Comparison of ENCODE assay signal across 19 mouse cellular contexts in the genomic region with DNA sequence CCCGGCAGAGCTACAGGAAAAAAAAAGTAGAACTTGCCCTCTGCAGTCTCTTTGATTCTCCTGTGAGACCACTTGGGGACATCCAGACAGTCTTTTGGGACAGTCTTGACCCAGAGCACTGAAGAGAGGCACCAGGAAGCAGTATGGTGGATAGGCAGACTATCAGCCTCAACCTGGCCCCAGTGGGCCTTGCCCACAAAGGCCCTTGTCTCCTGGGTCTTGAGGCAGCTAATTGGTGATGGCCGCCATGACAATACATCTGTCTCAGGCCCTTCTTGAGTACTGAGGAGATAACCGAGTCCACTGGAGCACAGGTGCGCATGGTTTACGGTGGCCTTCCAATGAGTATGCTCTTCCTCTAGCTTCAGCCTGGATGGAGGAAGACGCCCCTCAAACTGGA.
DNase-seq lines count a peak whose midpoint lies in the region; ATAC-seq and TF ChIP-seq lines count a peak whose summit lies in the region.
"Had no signal": no experiment of that assay in that cellular context is flagged by ENCODE, and none has a peak within 500 bp of the region (broad histone marks: within the 10 kb centered on the region; RNA-seq: fewer than 3 reads in every experiment).

No protein-coding gene starts in this region.

- H3K27me3 ChIP-seq in forebrain, embryonic 10.5 days (ENCODE audit: poor library complexity, severe bottlenecking) = no peaks in the 10 kb centered on the region
- H3K27me3 ChIP-seq in forebrain, embryonic 14.5 days (replicated peaks; ENCODE audit: control insufficient read depth, insufficient read depth, low read length) = no peaks in the 10 kb centered on the region
- H3K27me3 ChIP-seq in heart, embryonic 14.5 days (ENCODE audit: control insufficient read depth, insufficient read depth, low read length) = no peaks in the 10 kb centered on the region
- H3K27me3 ChIP-seq in thymus, adult 2 months (ENCODE audit: control insufficient read depth, insufficient read depth, low read length) = no peaks in the 10 kb centered on the region
- no peaks in the 10 kb centered on the region for H3K27me3 ChIP-seq in embryonic facial prominence, embryonic 15.5 days
- H3K27me3 ChIP-seq: limb, embryonic 13.5 days; liver, embryonic 13.5 days; midbrain, embryonic 12.5 days; stomach, embryonic 15.5 days had no signal

- no peak overlapping the region for H3K9ac ChIP-seq in forebrain, embryonic 14.5 days (ENCODE audit: low read length)
- H3K9ac ChIP-seq in heart, embryonic 14.5 days (ENCODE audit: low read length) = no peak overlapping the region
- no peak overlapping the region for H3K9ac ChIP-seq in embryonic facial prominence, embryonic 15.5 days
- H3K9ac ChIP-seq: forebrain, postnatal 0 days; limb, embryonic 13.5 days; liver, embryonic 13.5 days; midbrain, embryonic 12.5 days; stomach, embryonic 15.5 days had no signal

- no peaks in the 10 kb centered on the region for H3K36me3 ChIP-seq in forebrain, embryonic 10.5 days (replicated peaks)
- no peaks in the 10 kb centered on the region for H3K36me3 ChIP-seq in forebrain, embryonic 14.5 days (ENCODE audit: control insufficient read depth, insufficient read depth, low read length)
- H3K36me3 ChIP-seq in heart, embryonic 14.5 days (ENCODE audit: control insufficient read depth, insufficient read depth, low read length) = no peaks in the 10 kb centered on the region
- H3K36me3 ChIP-seq in thymus, adult 2 months (ENCODE audit: control insufficient read depth, insufficient read depth, low read length) = no peaks in the 10 kb centered on the region
- no peaks in the 10 kb centered on the region for H3K36me3 ChIP-seq in embryonic facial prominence, embryonic 15.5 days
- H3K36me3 ChIP-seq: limb, embryonic 13.5 days; liver, embryonic 13.5 days; midbrain, embryonic 12.5 days; stomach, embryonic 15.5 days had no signal

- no peak for DNase-seq in forebrain, embryonic 10.5 days (ENCODE audit: extremely low spot score, low spot score)
- no peak for DNase-seq in forebrain, embryonic 14.5 days (ENCODE audit: low spot score)
- no peak for DNase-seq in heart, postnatal 14 days
- no peak for DNase-seq in thymus, adult 2 months
- DNase-seq in thymus, postnatal 10 days (ENCODE audit: low spot score in 2 of 2) = no peak
- DNase-seq in adrenal gland, adult (ENCODE audit: inconsistent age in 2 of 2, low spot score in 1 of 2) = no peak
- DNase-seq: adrenal gland, postnatal 36 days; cerebellum, adult 9-10 months; forebrain, postnatal 0 days; kidney, postnatal 25 days; liver, embryonic 13.5 days; lung, adult 2 months had no signal

- H3K4me1 ChIP-seq in forebrain, embryonic 10.5 days = peaks cover 15% of the 10 kb centered on the region
- no peaks in the 10 kb centered on the region for H3K4me1 ChIP-seq in forebrain, embryonic 14.5 days (ENCODE audit: control insufficient read depth, insufficient read depth, low read length)
- H3K4me1 ChIP-seq in heart, embryonic 14.5 days (ENCODE audit: control insufficient read depth in 2 of 2, insufficient read depth in 2 of 2, low read length in 2 of 2) = peaks cover 21% of the 10 kb centered on the region in 2 experiments
- H3K4me1 ChIP-seq in thymus, adult 2 months (replicated peaks; ENCODE audit: control insufficient read depth, insufficient read depth, low read length) = peaks cover 63% of the 10 kb centered on the region
- H3K4me1 ChIP-seq in embryonic facial prominence, embryonic 15.5 days = peaks cover 25% of the 10 kb centered on the region
- H3K4me1 ChIP-seq: liver, embryonic 13.5 days; midbrain, embryonic 12.5 days; stomach, embryonic 15.5 days had no signal

- peak overlapping the region; percentile 41; the same call in 1 of the 2 replicates for H3K27ac ChIP-seq in forebrain, embryonic 10.5 days
- no peak overlapping the region for H3K27ac ChIP-seq in forebrain, embryonic 14.5 days (ENCODE audit: low read depth, low read length)
- peak overlapping the region; percentile 2 to 70; a peak in 2 of 4 replicates for H3K27ac ChIP-seq in heart, embryonic 14.5 days (replicated peaks in 1 of 2; ENCODE audit: control insufficient read depth in 1 of 2, insufficient read depth in 1 of 2, low read depth in 2 of 2, low read length in 2 of 2)
- H3K27ac ChIP-seq in thymus, adult 2 months (ENCODE audit: control insufficient read depth, insufficient read depth, low read length) = peak overlapping the region; percentile 73
- no peak overlapping the region for H3K27ac ChIP-seq in embryonic facial prominence, embryonic 15.5 days (replicated peaks)
- H3K27ac ChIP-seq: liver, embryonic 13.5 days; midbrain, embryonic 12.5 days; stomach, embryonic 15.5 days had no signal

- no peaks in the 10 kb centered on the region for H3K9me3 ChIP-seq in forebrain, embryonic 10.5 days
- H3K9me3 ChIP-seq in forebrain, embryonic 14.5 days (replicated peaks; ENCODE audit: control insufficient read depth, low read length) = no peaks in the 10 kb centered on the region
- H3K9me3 ChIP-seq in heart, embryonic 14.5 days (ENCODE audit: control insufficient read depth, low read length) = no peaks in the 10 kb centered on the region
- no peaks in the 10 kb centered on the region for H3K9me3 ChIP-seq in embryonic facial prominence, embryonic 15.5 days (replicated peaks)
- H3K9me3 ChIP-seq: limb, embryonic 13.5 days; liver, embryonic 13.5 days; midbrain, embryonic 12.5 days; stomach, embryonic 15.5 days had no signal

- no peak for ATAC-seq in forebrain, embryonic 14.5 days
- ATAC-seq in heart, embryonic 14.5 days (ENCODE audit: insufficient number of reproducible peaks, insufficient read depth, low FRiP score, low read depth) = no peak
- ATAC-seq in embryonic facial prominence, embryonic 15.5 days (ENCODE audit: insufficient number of reproducible peaks, low FRiP score, low TSS enrichment, low read depth) = no peak
- ATAC-seq: forebrain, postnatal 0 days; intestine, postnatal 0 days had no signal

- no peak overlapping the region for H3K4me3 ChIP-seq in forebrain, embryonic 10.5 days
- H3K4me3 ChIP-seq in forebrain, embryonic 14.5 days (ENCODE audit: low read depth, low read length) = no peak overlapping the region
- no peak overlapping the region for H3K4me3 ChIP-seq in heart, embryonic 14.5 days (ENCODE audit: control insufficient read depth in 1 of 2, insufficient read depth in 1 of 2, low read depth in 1 of 2, low read length in 2 of 2)
- peak overlapping the region; percentile 14; the same call in 1 of the 2 replicates for H3K4me3 ChIP-seq in thymus, adult 2 months (ENCODE audit: control insufficient read depth, insufficient read depth, low read length)
- H3K4me3 ChIP-seq in embryonic facial prominence, embryonic 15.5 days (replicated peaks) = no peak overlapping the region
- H3K4me3 ChIP-seq: layer of hippocampus, adult 2 months; limb, embryonic 13.5 days; liver, embryonic 13.5 days; midbrain, embryonic 12.5 days; stomach, embryonic 15.5 days had no signal

- no peak for TF ChIP-seq CTCF in thymus, adult 2 months (IDR thresholded peaks at IDR 0.05; ENCODE audit: borderline replicate concordance, control insufficient read depth, extremely low read depth, insufficient read depth, low read length, poor library complexity)

- intact Hi-C loops in heart, postnatal 14 days (cut with DNase I) = no loop called here

- H3K4me2 ChIP-seq in forebrain, embryonic 14.5 days (ENCODE audit: low read length) = no peak overlapping the region
- peak overlapping the region; percentile 56 for H3K4me2 ChIP-seq in heart, embryonic 14.5 days (ENCODE audit: low read length)
- H3K4me2 ChIP-seq in embryonic facial prominence, embryonic 15.5 days (replicated peaks) = 0 out of 2 replicates have a peak overlapping the region, but pooled peaks have one; percentile 20
- H3K4me2 ChIP-seq: limb, embryonic 13.5 days; liver, embryonic 13.5 days; midbrain, embryonic 12.5 days had no signal

- no peak for TF ChIP-seq POLR2A in thymus, adult 2 months (IDR thresholded peaks at IDR 0.05; ENCODE audit: control insufficient read depth, extremely low read depth, insufficient read depth, low read length, poor library complexity)

- 94% methylated on average over 6 of the region's 6 CpGs for WGBS in forebrain, embryonic 10.5 days
- WGBS in forebrain, embryonic 14.5 days = 96% methylated on average over 6 of the region's 6 CpGs
- WGBS in heart, embryonic 14.5 days = 66% methylated on average over 6 of the region's 6 CpGs
- WGBS in thymus, adult 2 months = 75% methylated on average over 6 of the region's 6 CpGs
- WGBS in embryonic facial prominence, embryonic 15.5 days = 61% methylated on average over 6 of the region's 6 CpGs

Comparison
In these comparisons a context has a peak if more than half of its experiments do, and no peak if none do; other contexts are left out.
1. H3K27ac ChIP-seq: peak in forebrain, embryonic 10.5 days (single experiment), heart, embryonic 14.5 days (2 of 2) and thymus, adult 2 months (single experiment); none in forebrain, embryonic 14.5 days (single experiment) and embryonic facial prominence, embryonic 15.5 days (single experiment).